Mouse (Mus musculus): Measurements from ENCODE around the gene Abi3bp. TPM values are rescaled to one million over a fixed set of nuclear protein-coding genes. Genes with fewer than 3 reads are reported as not detected.

Abi3bp gene
- polyA plus RNA-seq, 2 experiments: 27.1 to 35.3 TPM

- H3K27ac ChIP-seq (replicated peaks; ENCODE audit: low read depth, low read length): no peak overlapping the region
- no peak overlapping the region for H3K9ac ChIP-seq (ENCODE audit: low read depth, low read length, severe bottlenecking)
- H3K27me3 ChIP-seq (ENCODE audit: control insufficient read depth, insufficient read depth, low read length): no peaks in the 10 kb centered on the region
- H3K4me3 ChIP-seq (replicated peaks; ENCODE audit: low read length): no peak overlapping the region
- no peak for TF ChIP-seq POLR2A (IDR thresholded peaks at IDR 0.05; ENCODE audit: borderline replicate concordance, extremely low read depth, insufficient read depth, insufficient read length)
- ATAC-seq (ENCODE audit: low FRiP score, low read depth) (no peak), DNase-seq (ENCODE audit: low spot score) (no peak)
- H3K9me3 ChIP-seq (ENCODE audit: control insufficient read depth, low read length): no peaks in the 10 kb centered on the region
- no peaks in the 10 kb centered on the region for H3K36me3 ChIP-seq (ENCODE audit: control insufficient read depth, insufficient read depth, low read length)
- no peaks in the 10 kb centered on the region for H3K4me1 ChIP-seq (ENCODE audit: control insufficient read depth, insufficient read depth, low read length)
- H3K4me2 ChIP-seq (replicated peaks; ENCODE audit: low read depth, low read length, severe bottlenecking): no peak overlapping the region
- WGBS: 7% methylated on average over 1 of the region's 1 CpGs
Measured at GRCm38 (mm10) chr16:56729060-56729459, 251.4 kb downstream of the Abi3bp start.

Other genes with a start within 250 kb of the Abi3bp start
- gene Tfg, start 239.6 kb downstream of the Abi3bp start, polyA plus RNA-seq (2012; rRNA removed): 116 and 138 TPM in 2 replicates
- gene Tfg, start 239.6 kb downstream of the Abi3bp start, polyA plus RNA-seq (2014; fragmentation: Nextera tagmentation; extraction: Ambion mirVana): 154 and 156 TPM in 2 replicates